Mouse (Mus musculus) testis, adult 2 months (tissue): ENCODE results near the gene Dusp14.

Experiments used
- CTCF ChIP-seq: fragments of 200-500 bp; IDR thresholded peaks from 2 replicates; pipeline ENCODE4 v1.5.1; 2012; ENCODE audit warnings: low read depth, mild to moderate bottlenecking, inconsistent platforms, low read length, moderate library complexity; ENCODE audit not compliant: control insufficient read depth, insufficient read depth, insufficient replicate concordance
- POLR2A ChIP-seq: fragments of 200-500 bp; IDR thresholded peaks from 2 replicates; pipeline ENCODE4 v1.6.1; 2012; ENCODE audit warnings: low read depth, mild to moderate bottlenecking, inconsistent platforms, low read length, moderate library complexity; ENCODE audit not compliant: control insufficient read depth

- TF ChIP-seq CTCF (no peak), POLR2A (no peak)
Measured at GRCm38 (mm10) chr11:84047270-84047669, 21.8 kb downstream of the Dusp14 start.
